In the genomic region with DNA sequence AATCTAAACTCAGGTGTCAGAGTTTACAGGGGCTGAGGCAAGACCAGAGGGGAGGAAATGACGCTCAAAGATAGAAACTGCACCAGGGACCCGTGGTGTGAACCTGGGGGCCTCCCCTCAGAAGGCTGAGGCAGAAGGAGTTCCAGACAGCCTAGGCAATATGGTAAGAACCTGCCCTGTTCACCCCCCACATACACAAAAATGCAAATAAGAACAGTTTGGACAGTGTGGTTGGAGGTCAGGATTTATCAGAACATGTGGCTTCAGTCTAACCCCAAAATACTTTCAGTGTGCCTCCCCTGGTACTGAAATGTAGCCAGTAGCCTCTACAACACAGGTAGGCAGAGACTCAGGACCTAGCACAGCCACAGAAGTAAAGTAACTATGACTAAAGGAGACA, we compare ENCODE assay signal across 19 mouse cellular contexts. TPM values are rescaled to one million over a fixed set of nuclear protein-coding genes. Genes with fewer than 3 reads are reported as not detected.
"Had no signal": no experiment of that assay in that cellular context is flagged by ENCODE, and none has a peak within 500 bp of the region (broad histone marks: within the 10 kb centered on the region; RNA-seq: fewer than 3 reads in every experiment).

No protein-coding gene starts in this region.

- H3K27ac ChIP-seq: heart, adult 2 months; heart, embryonic 13.5 days; heart, embryonic 15.5 days; hindbrain, embryonic 13.5 days; hindbrain, embryonic 15.5 days; hindbrain, postnatal 0 days; layer of hippocampus, adult 2 months had no signal

- H3K36me3 ChIP-seq: heart, embryonic 13.5 days; heart, embryonic 15.5 days; hindbrain, embryonic 13.5 days; hindbrain, embryonic 15.5 days had no signal

- ATAC-seq: forebrain, postnatal 0 days; hindbrain, postnatal 0 days had no signal

- H3K27me3 ChIP-seq: hindbrain, embryonic 13.5 days; hindbrain, embryonic 15.5 days had no signal

- DNase-seq: forebrain, postnatal 0 days; gastrocnemius, postnatal 14 days; gastrocnemius, postnatal 36 days; heart, adult 11 months; heart, adult 2 months; heart, postnatal 14 days; heart, postnatal 36 days; kidney, adult 11 months; kidney, adult 2 months; liver had no signal

- H3K9ac ChIP-seq: forebrain, postnatal 0 days; heart, embryonic 13.5 days; heart, embryonic 15.5 days; hindbrain, embryonic 13.5 days; hindbrain, embryonic 15.5 days had no signal

- H3K4me1 ChIP-seq: hindbrain, embryonic 13.5 days; hindbrain, embryonic 15.5 days had no signal

- H3K4me3 ChIP-seq: heart, adult 2 months; heart, embryonic 13.5 days; heart, embryonic 15.5 days; hindbrain, embryonic 13.5 days; hindbrain, embryonic 15.5 days; layer of hippocampus, adult 2 months had no signal

- H3K4me2 ChIP-seq: heart, embryonic 11.5 days; heart, embryonic 13.5 days; heart, embryonic 15.5 days; hindbrain, embryonic 13.5 days; hindbrain, embryonic 15.5 days; liver, embryonic 11.5 days had no signal

- H3K9me3 ChIP-seq: heart, embryonic 13.5 days; heart, embryonic 15.5 days; hindbrain, embryonic 13.5 days; hindbrain, embryonic 15.5 days had no signal

RNA-seq across cellular contexts. Expression of a gene that starts 30.8 kb away (rescaled TPM):
- total RNA-seq: hematopoietic stem cell, adult 5-6 weeks had no signal
